Comparison of ENCODE assay signal across 9 mouse cellular contexts in genomic region chr9:48466804-48467203, GRCm38 (mm10). TPM values are rescaled to one million over a fixed set of nuclear protein-coding genes. Genes with fewer than 3 reads are reported as not detected.
DNase-seq lines count a peak whose midpoint lies in the region; ATAC-seq lines count a peak whose summit lies in the region.
"Had no signal": no experiment of that assay in that cellular context is flagged by ENCODE, and none has a peak within 500 bp of the region (broad histone marks: within the 10 kb centered on the region; RNA-seq: fewer than 3 reads in every experiment).

No protein-coding gene starts in this region.

- peaks cover 49% of the 10 kb centered on the region for H3K36me3 ChIP-seq in forebrain, embryonic 10.5 days (replicated peaks)
- peaks cover 27% of the 10 kb centered on the region for H3K36me3 ChIP-seq in forebrain, embryonic 13.5 days (ENCODE audit: poor library complexity, severe bottlenecking)

- no peak overlapping the region for H3K27ac ChIP-seq in forebrain, embryonic 10.5 days
- H3K27ac ChIP-seq in forebrain, embryonic 13.5 days: no peak overlapping the region
- H3K27ac ChIP-seq: hindbrain, embryonic 15.5 days had no signal

- peaks cover 8% of the 10 kb centered on the region; the same call in 1 of the 2 replicates for H3K9me3 ChIP-seq in forebrain, embryonic 10.5 days
- peaks cover 8% of the 10 kb centered on the region; the same call in 1 of the 2 replicates for H3K9me3 ChIP-seq in forebrain, embryonic 13.5 days (replicated peaks)
- H3K9me3 ChIP-seq: hindbrain, embryonic 15.5 days had no signal

- 67% methylated on average over 3 of the region's 3 CpGs for WGBS in forebrain, embryonic 10.5 days
- 52% methylated on average over 3 of the region's 3 CpGs for WGBS in forebrain, embryonic 13.5 days

- H3K9ac ChIP-seq in forebrain, embryonic 13.5 days: no peak overlapping the region
- H3K9ac ChIP-seq: hindbrain, embryonic 15.5 days had no signal

- no peak overlapping the region for H3K4me2 ChIP-seq in forebrain, embryonic 13.5 days
- H3K4me2 ChIP-seq: hindbrain, embryonic 15.5 days had no signal

- no peaks in the 10 kb centered on the region for H3K27me3 ChIP-seq in forebrain, embryonic 10.5 days (ENCODE audit: poor library complexity, severe bottlenecking)
- H3K27me3 ChIP-seq in forebrain, embryonic 13.5 days: no peaks in the 10 kb centered on the region
- H3K27me3 ChIP-seq: hindbrain, embryonic 15.5 days had no signal

- peak; percentile 55 for DNase-seq in forebrain, embryonic 10.5 days (ENCODE audit: extremely low spot score, low spot score)
- peak; percentile 35 to 54 for DNase-seq in urinary bladder, adult 18-20 months (ENCODE audit: low spot score in 2 of 2)
- no peak for DNase-seq in urinary bladder, postnatal 10 days (ENCODE audit: low spot score)
- peak; percentile 72 for DNase-seq in embryo, embryonic 10.5 days (ENCODE audit: low spot score)
- peak; percentile 62 to 89 for DNase-seq in kidney, postnatal 25 days
- peak; percentile 76 to 90 for DNase-seq in spleen, postnatal 4 days (ENCODE audit: low spot score in 2 of 2)

- H3K4me3 ChIP-seq in forebrain, embryonic 10.5 days: no peak overlapping the region
- H3K4me3 ChIP-seq in forebrain, embryonic 13.5 days: no peak overlapping the region
- H3K4me3 ChIP-seq: hindbrain, embryonic 15.5 days had no signal

- H3K4me1 ChIP-seq in forebrain, embryonic 10.5 days: no peaks in the 10 kb centered on the region
- no peaks in the 10 kb centered on the region for H3K4me1 ChIP-seq in forebrain, embryonic 13.5 days
- H3K4me1 ChIP-seq: hindbrain, embryonic 15.5 days had no signal

- no peak for ATAC-seq in forebrain, embryonic 13.5 days
- peak; percentile 94 for ATAC-seq in megakaryocyte, adult 5-6 weeks (ENCODE audit: poor library complexity, severe bottlenecking)

RNA-seq across cellular contexts. Expression of gene Rexo2, which starts 13.6 kb away (rescaled TPM):
- polyA plus RNA-seq in forebrain, embryonic 10.5 days (2016; fragmentation: Nextera tagmentation; extraction: Ambion mirVana): 127 and 129 TPM in 2 replicates
- polyA plus RNA-seq in forebrain, embryonic 13.5 days (2015; fragmentation: Nextera tagmentation; extraction: Ambion mirVana): 99.8 and 105 TPM in 2 replicates
- total RNA-seq in megakaryocyte, adult 5-6 weeks (2015): 109 and 112 TPM in 2 replicates
- total RNA-seq in megakaryocyte, adult 5-6 weeks (2017): 141 and 168 TPM in 2 replicates

RNA-seq across cellular contexts. Expression of gene Rbm7, which starts 28.3 kb away (rescaled TPM):
- 112 and 118 TPM in 2 replicates for polyA plus RNA-seq in forebrain, embryonic 10.5 days (2016; fragmentation: Nextera tagmentation; extraction: Ambion mirVana)
- polyA plus RNA-seq in forebrain, embryonic 13.5 days (2015; fragmentation: Nextera tagmentation; extraction: Ambion mirVana): 122 TPM in 2 replicates
- 126 and 130 TPM in 2 replicates for total RNA-seq in megakaryocyte, adult 5-6 weeks (2015)
- total RNA-seq in megakaryocyte, adult 5-6 weeks (2017): 115 and 132 TPM in 2 replicates

RNA-seq across cellular contexts. Expression of gene Gm5617, which starts 28.4 kb away (rescaled TPM):
- polyA plus RNA-seq in forebrain, embryonic 10.5 days (2016; fragmentation: Nextera tagmentation; extraction: Ambion mirVana): 28.0 and 29.9 TPM in 2 replicates
- polyA plus RNA-seq in forebrain, embryonic 13.5 days (2015; fragmentation: Nextera tagmentation; extraction: Ambion mirVana): 35.1 and 41.5 TPM in 2 replicates
- total RNA-seq in megakaryocyte, adult 5-6 weeks (2015): 14.3 and 18.5 TPM in 2 replicates
- 19.7 and 26.8 TPM in 2 replicates for total RNA-seq in megakaryocyte, adult 5-6 weeks (2017)
